ENCODE assay signal across 37 mouse cellular contexts in genomic region chr3:97617899-97618298, GRCm38 (mm10). TPM values are rescaled to one million over a fixed set of nuclear protein-coding genes. Genes with fewer than 3 reads are reported as not detected.
DNase-seq lines count a peak whose midpoint lies in the region; ATAC-seq and TF ChIP-seq lines count a peak whose summit lies in the region.
"Had no signal": no experiment of that assay in that cellular context is flagged by ENCODE, and none has a peak within 500 bp of the region (broad histone marks: within the 10 kb centered on the region; RNA-seq: fewer than 3 reads in every experiment).

No protein-coding gene starts in this region.

- no peaks in the 10 kb centered on the region for H3K9me3 ChIP-seq in limb, embryonic 15.5 days
- H3K9me3 ChIP-seq in limb, embryonic 10.5 days (replicated peaks) = no peaks in the 10 kb centered on the region
- no peaks in the 10 kb centered on the region for H3K9me3 ChIP-seq in liver, postnatal 0 days (ENCODE audit: low read length)
- H3K9me3 ChIP-seq in stomach, postnatal 0 days (ENCODE audit: control insufficient read depth, low read length) = no peaks in the 10 kb centered on the region
- H3K9me3 ChIP-seq: forebrain, embryonic 12.5 days; G1E; heart, embryonic 10.5 days; heart, embryonic 15.5 days; hindbrain, embryonic 12.5 days; kidney, embryonic 15.5 days; limb, embryonic 13.5 days; megakaryocyte, embryonic 14.5 days; neural tube, embryonic 15.5 days had no signal

- TF ChIP-seq EP300 in liver, postnatal 0 days (IDR thresholded peaks at IDR 0.05; ENCODE audit: low read depth) = no peak
- TF ChIP-seq EP300 in stomach, postnatal 0 days (optimal IDR thresholded peaks at IDR 0.05) = no peak

- no peak for DNase-seq in limb, embryonic 10.5 days (ENCODE audit: low spot score)
- DNase-seq in MEL-GATA-1-ER (ENCODE audit: extremely low read depth, low read depth) = peak; percentile 56
- peak; percentile 25 for DNase-seq in liver, postnatal 0 days
- peak; percentile 55 for DNase-seq in stomach, postnatal 0 days (ENCODE audit: low spot score)
- no peak for DNase-seq in cerebellum, adult 9-10 months
- no peak for DNase-seq in neural tube, embryonic 10.5 days (ENCODE audit: extremely low spot score, low spot score)
- DNase-seq: adrenal gland, postnatal 25 days; cerebellum, adult 11-12 months; cerebellum, postnatal 10 days; forebrain, postnatal 0 days; gastrocnemius, postnatal 10 days; heart, postnatal 36 days; kidney, adult 18-20 months; kidney, postnatal 25 days; lung, adult 18-20 months; lung, postnatal 4 days; midbrain, embryonic 14.5 days; retina, postnatal 1 day; right cerebral cortex, postnatal 14 days; thymus, postnatal 4 days had no signal

- H3K4me3 ChIP-seq in limb, embryonic 15.5 days = no peak overlapping the region
- H3K4me3 ChIP-seq in limb, embryonic 10.5 days = no peak overlapping the region
- no peak overlapping the region for H3K4me3 ChIP-seq in liver, postnatal 0 days (ENCODE audit: low read depth, low read length)
- no peak overlapping the region for H3K4me3 ChIP-seq in stomach, postnatal 0 days (ENCODE audit: low read depth, low read length)
- H3K4me3 ChIP-seq: erythroblast, embryonic 14.5 days; forebrain, embryonic 12.5 days; heart, embryonic 10.5 days; heart, embryonic 15.5 days; hindbrain, embryonic 12.5 days; kidney, embryonic 15.5 days; layer of hippocampus, adult 2 months; left cerebral cortex, adult 2 months; limb, embryonic 13.5 days; neural tube, embryonic 15.5 days had no signal

- no peak for TF ChIP-seq CTCF in liver, postnatal 0 days (IDR thresholded peaks at IDR 0.05; ENCODE audit: low read depth)
- peak; percentile 11; the same call in 1 of the 2 replicates for TF ChIP-seq CTCF in stomach, postnatal 0 days (IDR thresholded peaks at IDR 0.05; ENCODE audit: low read depth)

- 78% methylated on average over 8 of the region's 8 CpGs for WGBS in limb, embryonic 15.5 days
- WGBS in limb, embryonic 10.5 days = 88% methylated on average over 8 of the region's 8 CpGs
- WGBS in liver, postnatal 0 days (ENCODE audit: insufficient replicate concordance) = 68% methylated on average over 8 of the region's 8 CpGs
- WGBS in stomach, postnatal 0 days = 60% methylated on average over 8 of the region's 8 CpGs

- no peaks in the 10 kb centered on the region for H3K27me3 ChIP-seq in limb, embryonic 15.5 days
- no peaks in the 10 kb centered on the region for H3K27me3 ChIP-seq in limb, embryonic 10.5 days (ENCODE audit: low read depth, poor library complexity, severe bottlenecking)
- H3K27me3 ChIP-seq in liver, postnatal 0 days (ENCODE audit: insufficient read depth, low read length) = no peaks in the 10 kb centered on the region
- H3K27me3 ChIP-seq in stomach, postnatal 0 days (ENCODE audit: control insufficient read depth, insufficient read depth, low read length) = no peaks in the 10 kb centered on the region
- H3K27me3 ChIP-seq: forebrain, embryonic 12.5 days; heart, embryonic 15.5 days; hindbrain, embryonic 12.5 days; kidney, embryonic 15.5 days; limb, embryonic 13.5 days; megakaryocyte, embryonic 14.5 days; neural tube, embryonic 15.5 days had no signal

- H3K27ac ChIP-seq in limb, embryonic 15.5 days = peak overlapping the region; percentile 17; the same call in 1 of the 2 replicates
- no peak overlapping the region for H3K27ac ChIP-seq in limb, embryonic 10.5 days
- H3K27ac ChIP-seq in liver, postnatal 0 days (ENCODE audit: low read depth) = no peak overlapping the region
- H3K27ac ChIP-seq in stomach, postnatal 0 days (replicated peaks) = 0 out of 2 replicates have a peak overlapping the region, but pooled peaks have one; percentile 30
- H3K27ac ChIP-seq: forebrain, embryonic 12.5 days; heart, embryonic 10.5 days; heart, embryonic 15.5 days; hindbrain, embryonic 12.5 days; kidney, embryonic 15.5 days; layer of hippocampus, adult 2 months; left cerebral cortex, adult 2 months; limb, embryonic 13.5 days; neural tube, embryonic 15.5 days had no signal

- no peak for ATAC-seq in limb, embryonic 15.5 days (ENCODE audit: insufficient number of reproducible peaks, low FRiP score, low TSS enrichment, low read depth)
- ATAC-seq in liver, postnatal 0 days = peak; percentile 52
- ATAC-seq in stomach, postnatal 0 days (ENCODE audit: low FRiP score, low TSS enrichment) = peak; percentile 88
- ATAC-seq: forebrain, postnatal 0 days; lung, postnatal 0 days had no signal

- H3K9ac ChIP-seq in limb, embryonic 15.5 days = no peak overlapping the region
- no peak overlapping the region for H3K9ac ChIP-seq in liver, postnatal 0 days (replicated peaks)
- no peak overlapping the region for H3K9ac ChIP-seq in stomach, postnatal 0 days (ENCODE audit: low read length)
- H3K9ac ChIP-seq: forebrain, embryonic 12.5 days; forebrain, postnatal 0 days; heart, embryonic 15.5 days; hindbrain, embryonic 12.5 days; kidney, embryonic 15.5 days; limb, embryonic 13.5 days; neural tube, embryonic 15.5 days had no signal

- no peaks in the 10 kb centered on the region for H3K36me3 ChIP-seq in limb, embryonic 15.5 days
- no peaks in the 10 kb centered on the region for H3K36me3 ChIP-seq in limb, embryonic 10.5 days
- no peaks in the 10 kb centered on the region for H3K36me3 ChIP-seq in liver, postnatal 0 days (replicated peaks; ENCODE audit: insufficient read depth, low read length)
- no peaks in the 10 kb centered on the region for H3K36me3 ChIP-seq in stomach, postnatal 0 days (ENCODE audit: control insufficient read depth, insufficient read depth, low read length)
- H3K36me3 ChIP-seq: forebrain, embryonic 12.5 days; G1E; heart, embryonic 10.5 days; heart, embryonic 15.5 days; hindbrain, embryonic 12.5 days; kidney, embryonic 15.5 days; limb, embryonic 13.5 days; neural tube, embryonic 15.5 days had no signal

- no peaks in the 10 kb centered on the region for H3K4me1 ChIP-seq in limb, embryonic 15.5 days
- H3K4me1 ChIP-seq in limb, embryonic 10.5 days = no peaks in the 10 kb centered on the region
- no peaks in the 10 kb centered on the region for H3K4me1 ChIP-seq in liver, postnatal 0 days (ENCODE audit: insufficient read depth)
- no peaks in the 10 kb centered on the region for H3K4me1 ChIP-seq in stomach, postnatal 0 days (replicated peaks; ENCODE audit: control insufficient read depth, insufficient read depth)
- H3K4me1 ChIP-seq: forebrain, embryonic 12.5 days; heart, embryonic 10.5 days; heart, embryonic 15.5 days; hindbrain, embryonic 12.5 days; kidney, embryonic 15.5 days; limb, embryonic 13.5 days; neural tube, embryonic 15.5 days had no signal

- no peak overlapping the region for H3K4me2 ChIP-seq in limb, embryonic 15.5 days
- no peak overlapping the region for H3K4me2 ChIP-seq in liver, postnatal 0 days (ENCODE audit: low read depth, low read length)
- H3K4me2 ChIP-seq in stomach, postnatal 0 days (replicated peaks; ENCODE audit: low read depth) = no peak overlapping the region
- H3K4me2 ChIP-seq: forebrain, embryonic 12.5 days; heart, embryonic 15.5 days; hindbrain, embryonic 12.5 days; kidney, embryonic 15.5 days; limb, embryonic 13.5 days; neural tube, embryonic 15.5 days had no signal

RNA-seq across cellular contexts. Expression of gene Chd1l, which starts 7.9 kb away (rescaled TPM):
- 12.6 and 13.7 TPM in 2 replicates for polyA plus RNA-seq in limb, embryonic 15.5 days (2015; fragmentation: Nextera tagmentation; extraction: Ambion mirVana)
- 20.1 and 20.8 TPM in 2 replicates for polyA plus RNA-seq in limb, embryonic 10.5 days (2016; fragmentation: Nextera tagmentation; extraction: Ambion mirVana)
- 6.0 and 7.1 TPM in 2 replicates for polyA plus RNA-seq in liver, postnatal 0 days (2015; fragmentation: Nextera tagmentation; extraction: Ambion mirVana)
- polyA plus RNA-seq in stomach, postnatal 0 days (2015; fragmentation: Nextera tagmentation; extraction: Ambion mirVana) = 8.9 and 9.7 TPM in 2 replicates

RNA-seq across cellular contexts. Expression of gene Fmo5, which starts 10.7 kb away (rescaled TPM):
- polyA plus RNA-seq in limb, embryonic 15.5 days (2015; fragmentation: Nextera tagmentation; extraction: Ambion mirVana) = 2.7 and 3.5 TPM in 2 replicates
- polyA plus RNA-seq in limb, embryonic 10.5 days (2016; fragmentation: Nextera tagmentation; extraction: Ambion mirVana) = 0.30 and 0.73 TPM in 2 replicates
- 67.6 and 82.4 TPM in 2 replicates for polyA plus RNA-seq in liver, postnatal 0 days (2015; fragmentation: Nextera tagmentation; extraction: Ambion mirVana)
- 26.4 and 31.8 TPM in 2 replicates for polyA plus RNA-seq in stomach, postnatal 0 days (2015; fragmentation: Nextera tagmentation; extraction: Ambion mirVana)

RNA-seq across cellular contexts. Expression of gene Prkab2, which starts 40.1 kb away (rescaled TPM):
- 7.4 and 8.5 TPM in 2 replicates for polyA plus RNA-seq in limb, embryonic 15.5 days (2015; fragmentation: Nextera tagmentation; extraction: Ambion mirVana)
- 4.3 and 5.8 TPM in 2 replicates for polyA plus RNA-seq in limb, embryonic 10.5 days (2016; fragmentation: Nextera tagmentation; extraction: Ambion mirVana)
- polyA plus RNA-seq in liver, postnatal 0 days (2015; fragmentation: Nextera tagmentation; extraction: Ambion mirVana) = 1.1 TPM in 2 replicates
- 4.8 and 5.6 TPM in 2 replicates for polyA plus RNA-seq in stomach, postnatal 0 days (2015; fragmentation: Nextera tagmentation; extraction: Ambion mirVana)

RNA-seq across cellular contexts. Expression of gene Gm17651, which starts 56.6 kb away (rescaled TPM):
- polyA plus RNA-seq in limb, embryonic 15.5 days (2015; fragmentation: Nextera tagmentation; extraction: Ambion mirVana) = not detected in 2 replicates
- polyA plus RNA-seq in limb, embryonic 10.5 days (2016; fragmentation: Nextera tagmentation; extraction: Ambion mirVana) = not detected in 2 replicates
- not detected in 2 replicates for polyA plus RNA-seq in liver, postnatal 0 days (2015; fragmentation: Nextera tagmentation; extraction: Ambion mirVana)
- not detected in 2 replicates for polyA plus RNA-seq in stomach, postnatal 0 days (2015; fragmentation: Nextera tagmentation; extraction: Ambion mirVana)
- polyA plus RNA-seq: cortical plate, adult 2 months; embryonic facial prominence, embryonic 14.5 days; erythroblast, embryonic 14.5 days; forebrain, embryonic 12.5 days; forebrain, postnatal 0 days; G1E; heart, embryonic 10.5 days; heart, embryonic 15.5 days; hindbrain, embryonic 12.5 days; kidney, embryonic 15.5 days; limb, embryonic 13.5 days; lung, postnatal 0 days; midbrain, embryonic 14.5 days; neural tube, embryonic 15.5 days; thymus, postnatal 0 days had no signal

Comparison
In these comparisons a context has a peak if more than half of its experiments do, and no peak if none do; other contexts are left out.
1. H3K27ac ChIP-seq: peak in limb, embryonic 15.5 days (single experiment) and stomach, postnatal 0 days (single experiment); none in limb, embryonic 10.5 days (single experiment) and liver, postnatal 0 days (single experiment).
2. DNase-seq: peak in MEL-GATA-1-ER (single experiment), liver, postnatal 0 days (single experiment) and stomach, postnatal 0 days (single experiment); none in limb, embryonic 10.5 days (single experiment), cerebellum, adult 9-10 months (single experiment) and neural tube, embryonic 10.5 days (single experiment).